Mouse (Mus musculus): ENCODE data around the gene Tssk3.

DNA sequence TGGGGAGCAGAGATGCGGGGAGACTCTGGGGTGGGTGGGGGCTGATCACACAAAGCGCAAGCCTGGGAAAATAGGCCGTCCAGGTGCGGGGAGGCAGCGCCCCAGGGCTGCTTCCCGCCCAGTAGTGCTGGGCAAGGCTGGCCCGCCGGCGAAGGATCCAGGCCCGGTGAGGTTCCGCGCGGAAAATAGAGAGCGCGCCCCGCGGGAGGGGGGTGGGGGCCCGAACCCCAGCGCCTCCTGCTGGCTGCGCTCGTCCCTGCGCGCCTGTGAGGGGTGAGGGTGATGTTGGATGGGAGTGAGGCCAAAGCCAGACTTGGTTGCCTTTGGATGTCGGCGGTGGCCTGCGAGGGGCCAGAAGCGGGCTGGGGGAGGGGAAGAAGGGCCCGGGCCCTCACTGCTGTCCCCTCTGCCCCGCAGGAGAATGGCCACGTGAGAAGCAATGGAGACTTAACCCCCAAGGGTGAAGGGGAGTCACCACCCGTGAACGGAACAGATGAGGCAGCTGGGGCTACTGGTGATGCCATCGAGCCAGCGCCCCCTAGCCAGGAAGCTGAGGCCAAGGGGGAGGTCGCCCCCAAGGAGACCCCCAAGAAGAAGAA, 23.6 kb upstream of the Tssk3 start:
- peak; percentile 33; the same call in 1 of the 2 replicates for TF ChIP-seq CTCF (IDR thresholded peaks at IDR 0.05; ENCODE audit: low read depth, low read length)
- TF ChIP-seq GATA1 (IDR thresholded peaks at IDR 0.05; ENCODE audit: borderline replicate concordance, low read length) = no peak
- TF ChIP-seq TAL1 (conservative IDR thresholded peaks at IDR 0.05; ENCODE audit: low read depth, low read length) = no peak
- TF ChIP-seq POLR2AphosphoS5 (IDR thresholded peaks at IDR 0.05; ENCODE audit: insufficient replicate concordance, low read depth, low read length) = no peak
- TF ChIP-seq GATA2 (IDR thresholded peaks at IDR 0.05; ENCODE audit: borderline replicate concordance, low read depth, low read length) = no peak
